Mouse (Mus musculus) 3134 (cell line): ENCODE data around the gene Arhgap44.

Source experiments
- DNase-seq: peaks from one replicate; pipeline ENCODE4 v3.0.0-alpha.2; 2011; ENCODE audit warnings: low spot score; ENCODE audit not compliant: insufficient read length; ENCODE audit errors: extremely low read depth

Gene Arhgap44

DNA sequence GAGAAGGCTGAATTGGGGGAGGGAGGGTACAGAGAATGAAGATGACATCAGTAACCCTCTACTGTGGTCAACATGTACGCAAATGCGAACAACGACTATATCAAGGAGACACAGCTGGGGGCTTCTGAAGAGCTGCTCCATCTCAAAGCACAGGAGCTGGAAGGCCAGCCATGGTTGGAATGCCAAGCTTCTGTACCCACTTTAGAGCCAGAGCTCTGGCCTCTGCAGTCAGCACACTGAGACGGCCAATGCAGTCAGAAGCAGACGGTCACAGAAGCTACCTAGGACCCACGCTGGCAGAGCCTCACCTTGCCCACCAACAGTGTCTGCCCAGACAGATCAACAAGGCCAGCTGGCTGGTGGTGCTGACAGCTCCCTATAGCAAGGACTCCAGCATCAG lies 73.5 kb downstream of the Arhgap44 start:
- DNase-seq: no peak

DNA sequence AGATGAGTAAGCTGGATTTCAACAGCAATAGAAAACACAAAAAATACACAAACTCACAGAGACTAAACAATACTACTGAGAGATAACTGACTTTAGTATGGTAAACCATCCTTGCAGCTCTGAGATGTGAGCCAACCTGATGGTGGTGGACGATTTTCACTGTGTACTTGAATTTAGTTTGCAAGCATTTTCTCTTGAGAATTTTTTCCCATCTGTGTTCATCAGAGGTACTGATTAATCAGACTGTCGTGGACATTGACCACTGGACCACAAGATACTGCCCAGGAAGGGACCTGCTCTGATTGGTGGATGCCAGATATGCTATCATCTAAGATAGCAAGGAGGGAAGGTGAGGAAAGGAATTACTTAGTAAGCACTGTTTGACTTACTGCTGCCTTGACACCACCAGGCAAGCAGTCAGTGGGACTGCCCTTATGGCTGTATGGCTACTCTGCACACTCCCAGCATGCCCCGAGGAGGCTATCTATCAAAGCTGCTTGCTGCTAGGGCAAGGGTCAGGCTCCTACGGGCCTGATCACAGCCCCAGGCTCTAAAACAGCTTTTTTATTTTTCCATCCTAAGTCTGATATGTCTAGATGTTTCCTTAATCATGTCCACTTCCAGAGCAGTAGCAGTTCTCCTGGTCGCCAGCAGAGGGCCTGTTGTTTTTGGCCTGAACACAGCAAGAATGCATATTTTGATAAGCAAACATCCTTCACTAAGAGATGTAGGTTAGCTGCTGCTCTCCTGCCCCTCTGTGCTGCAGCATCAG lies 74.1 kb downstream of the Arhgap44 start:
- DNase-seq: no peak

DNA sequence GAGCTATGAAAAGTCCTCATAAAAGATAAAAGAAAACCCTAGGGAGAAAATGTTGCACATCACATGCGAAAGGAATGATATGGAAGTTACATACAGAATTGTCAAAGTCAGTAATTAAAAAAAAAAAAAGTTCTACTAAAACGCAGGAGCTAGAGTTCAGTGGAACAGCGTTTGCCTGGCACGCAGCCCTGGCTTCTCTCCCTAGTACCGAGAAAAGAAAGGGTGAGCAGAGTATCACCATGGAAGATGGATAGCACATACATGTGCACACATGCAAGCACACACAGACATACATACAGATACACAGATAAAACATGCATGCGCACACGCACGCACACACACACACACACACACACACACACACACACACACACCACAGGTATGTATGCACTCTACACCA lies 82.0 kb downstream of the Arhgap44 start:
- DNase-seq: no peak

- no peak for DNase-seq
These were observed 82.5 kb downstream of the Arhgap44 start for GRCm38 (mm10) chr11:65080274-65080673.

GRCm38 (mm10) chr11:65069609-65070008 lies 93.2 kb downstream of the Arhgap44 start:
- DNase-seq: no peak

DNA sequence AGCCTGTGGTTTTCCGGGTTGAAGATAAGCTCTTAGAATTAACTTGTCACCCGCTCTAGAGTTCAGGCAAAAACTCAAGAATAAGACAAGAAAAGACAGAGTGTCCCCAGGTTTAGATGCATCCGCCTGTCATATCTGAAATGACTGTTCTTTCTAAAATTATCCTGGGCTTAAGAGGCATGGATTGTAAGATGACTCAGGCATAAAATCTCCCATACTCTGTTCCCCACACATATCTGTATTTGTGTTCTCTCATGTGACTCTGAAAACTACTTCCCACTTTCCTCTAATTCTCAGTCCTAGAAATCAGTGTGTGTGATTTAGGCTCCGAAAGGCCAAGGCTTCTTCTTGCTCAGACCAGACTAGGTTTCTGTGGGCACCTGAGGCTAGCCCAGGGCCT lies 93.7 kb downstream of the Arhgap44 start:
- DNase-seq: no peak

GRCm38 (mm10) chr11:65065201-65065600 lies 97.6 kb downstream of the Arhgap44 start:
- DNase-seq: no peak

GRCm38 (mm10) chr11:65061437-65061836 lies 101.3 kb downstream of the Arhgap44 start:
- DNase-seq: no peak

DNA sequence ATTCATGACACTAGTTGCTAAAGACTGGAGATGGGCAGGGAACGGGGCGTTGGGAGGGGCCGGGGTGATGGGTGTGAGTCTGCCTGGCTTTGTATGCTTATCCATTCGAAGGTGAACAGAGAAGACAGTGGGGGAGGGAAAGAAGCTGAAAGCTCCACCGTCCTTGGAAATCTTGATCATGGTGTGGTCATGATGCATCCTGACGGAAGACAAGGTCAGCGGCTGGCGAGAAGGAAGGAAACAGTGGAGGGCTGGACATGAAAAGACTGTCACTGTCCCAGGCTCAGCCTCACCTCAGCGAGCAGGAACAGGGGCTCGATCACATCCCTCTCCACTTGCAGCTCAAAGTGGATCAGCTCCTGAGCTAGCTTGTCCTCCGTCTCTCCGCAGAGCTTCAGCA lies 103.2 kb downstream of the Arhgap44 start:
- no peak for DNase-seq

GRCm38 (mm10) chr11:65058224-65058908 lies 104.4 kb downstream of the Arhgap44 start:
- DNase-seq: no peak

DNA sequence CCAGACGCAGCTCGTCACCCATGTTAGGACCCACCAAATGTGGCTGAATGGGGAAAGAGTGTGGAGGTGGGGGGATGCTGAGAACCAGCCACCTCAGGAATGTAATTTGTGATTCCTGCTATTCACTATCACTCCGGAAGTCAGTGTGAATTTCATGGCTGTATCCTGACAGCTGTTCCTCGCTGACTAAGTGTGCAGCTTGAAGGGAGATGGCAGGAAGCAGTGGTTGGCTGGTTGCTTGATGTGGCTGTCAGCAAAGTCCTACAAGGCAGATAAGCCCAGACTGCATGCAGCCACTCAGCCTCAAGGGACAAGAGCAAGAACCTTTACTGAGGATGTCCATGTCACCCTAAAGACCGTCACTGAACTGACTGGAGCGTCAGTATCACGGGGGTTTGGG lies 107.2 kb downstream of the Arhgap44 start:
- DNase-seq: no peak

DNA sequence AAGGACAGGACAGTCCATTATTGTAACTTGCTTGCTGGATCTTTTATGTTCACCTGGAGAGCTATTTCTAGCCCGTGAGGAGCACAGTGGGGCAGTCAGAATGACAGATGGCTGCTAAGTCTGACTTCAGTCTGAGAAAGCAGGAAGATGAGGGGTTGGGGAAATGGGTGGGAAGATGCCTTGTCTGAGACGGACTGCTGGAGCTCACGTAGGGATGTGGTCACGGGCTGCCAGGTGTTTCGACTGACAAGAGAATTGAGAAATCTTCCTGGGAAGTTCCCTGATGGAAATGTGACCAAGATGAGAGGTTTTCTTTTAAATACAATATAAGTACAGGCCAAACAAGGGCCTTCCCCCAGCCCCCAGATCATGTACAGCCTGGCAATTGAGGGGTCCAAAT lies 108.5 kb downstream of the Arhgap44 start:
- DNase-seq: no peak

- DNase-seq: no peak
These were observed 111.9 kb downstream of the Arhgap44 start for GRCm38 (mm10) chr11:65050819-65051218.

GRCm38 (mm10) chr11:65049090-65049489 lies 113.7 kb downstream of the Arhgap44 start:
- no peak for DNase-seq

GRCm38 (mm10) chr11:65040556-65040955 lies 122.2 kb downstream of the Arhgap44 start:
- DNase-seq: no peak

GRCm38 (mm10) chr11:65039517-65040095 lies 123.2 kb downstream of the Arhgap44 start:
- no peak for DNase-seq

DNA sequence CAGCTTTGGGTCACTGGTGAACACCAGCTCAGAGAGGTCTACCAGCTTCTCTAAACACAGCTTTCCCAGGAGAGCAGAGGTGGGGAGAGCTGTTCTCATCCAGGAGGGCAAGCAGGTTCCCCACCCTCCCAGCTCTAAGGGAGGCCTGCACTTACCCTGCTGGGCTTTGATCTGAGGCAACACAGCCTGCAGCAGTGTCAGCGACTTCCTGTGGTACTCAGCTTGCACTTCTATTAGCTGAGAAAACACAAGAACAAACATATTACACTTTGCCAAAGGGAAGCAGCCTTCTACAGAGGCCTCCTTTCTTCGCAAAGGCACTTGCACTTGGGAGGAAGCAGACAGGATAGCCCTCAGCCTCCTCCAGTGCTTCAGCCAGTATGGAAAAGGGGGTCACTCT lies 123.8 kb downstream of the Arhgap44 start:
- DNase-seq: no peak

DNA sequence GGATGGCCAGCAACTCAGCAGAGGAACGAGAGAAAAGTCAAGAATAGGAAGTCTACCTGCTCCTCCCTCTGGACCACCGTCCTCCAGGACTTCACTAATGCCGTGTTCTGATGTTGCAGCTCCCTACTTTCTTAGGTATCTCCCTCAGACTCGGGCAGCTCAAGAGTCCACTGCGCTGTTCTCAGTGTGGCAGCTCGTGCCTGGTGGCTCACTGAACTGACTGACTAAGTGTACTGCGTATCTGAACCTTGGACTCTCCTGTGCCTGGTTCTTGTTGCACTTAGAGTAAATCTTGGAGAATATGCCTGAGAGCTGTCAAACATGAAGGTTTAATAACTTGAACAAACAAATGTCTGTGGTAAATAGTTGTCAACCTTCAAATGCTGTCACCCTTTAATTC lies 130.5 kb downstream of the Arhgap44 start:
- no peak for DNase-seq

DNA sequence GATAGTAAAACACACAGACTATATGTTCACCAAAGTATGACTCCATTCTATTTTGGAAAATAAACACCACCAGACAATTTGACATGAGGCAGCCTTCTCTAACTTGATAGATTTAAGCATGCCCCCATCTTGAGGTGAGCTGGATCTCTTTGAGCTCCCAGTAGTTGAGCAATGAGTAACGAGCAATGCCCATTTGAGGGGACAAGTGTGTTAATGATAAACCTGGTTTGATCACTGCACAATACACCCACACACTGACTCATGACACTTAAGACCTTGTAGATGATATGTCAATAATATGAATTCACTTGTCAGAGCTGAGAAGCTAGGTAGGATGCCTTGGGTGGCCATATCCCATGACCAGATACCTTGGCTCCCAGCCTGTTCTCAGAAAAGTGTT lies 132.6 kb downstream of the Arhgap44 start:
- DNase-seq: no peak

- no peak for DNase-seq
These were observed 134.7 kb downstream of the Arhgap44 start for GRCm38 (mm10) chr11:65028049-65028448.

- DNase-seq: no peak
These were observed 140.0 kb downstream of the Arhgap44 start for GRCm38 (mm10) chr11:65022771-65023170.

GRCm38 (mm10) chr11:65020744-65021143 lies 142.0 kb downstream of the Arhgap44 start:
- DNase-seq: no peak
